Mouse (Mus musculus): ENCODE measurements around the gene Col25a1.

GRCm38 (mm10) chr3:130310694-130311305, 179.5 kb downstream of the Col25a1 start:
- no peak for TF ChIP-seq EP300 (IDR thresholded peaks at IDR 0.05; ENCODE audit: insufficient read depth, low read depth, low read length)
- no peak for TF ChIP-seq POLR2A (IDR thresholded peaks at IDR 0.05; ENCODE audit: insufficient read depth, low read length)
- no peak for TF ChIP-seq CTCF (IDR thresholded peaks at IDR 0.05; ENCODE audit: low read depth, low read length)

Data from ES-Bruce4 (cell line).